Mouse (Mus musculus) cerebellum, adult 2 months (tissue): ENCODE data around the gene Anxa8.

Source experiments
- CTCF ChIP-seq: fragments of 200-500 bp; IDR thresholded peaks from 2 replicates; pipeline ENCODE4 v1.5.1; 2011; ENCODE audit warnings: low read depth, mild to moderate bottlenecking, control low read depth, low read length, moderate library complexity, borderline replicate concordance; ENCODE audit not compliant: insufficient read depth
- POLR2A ChIP-seq: fragments of 200-500 bp; IDR thresholded peaks from 2 replicates; pipeline ENCODE4 v1.6.1; 2011; ENCODE audit warnings: low read length, control low read depth, borderline replicate concordance; ENCODE audit not compliant: insufficient read depth

DNA sequence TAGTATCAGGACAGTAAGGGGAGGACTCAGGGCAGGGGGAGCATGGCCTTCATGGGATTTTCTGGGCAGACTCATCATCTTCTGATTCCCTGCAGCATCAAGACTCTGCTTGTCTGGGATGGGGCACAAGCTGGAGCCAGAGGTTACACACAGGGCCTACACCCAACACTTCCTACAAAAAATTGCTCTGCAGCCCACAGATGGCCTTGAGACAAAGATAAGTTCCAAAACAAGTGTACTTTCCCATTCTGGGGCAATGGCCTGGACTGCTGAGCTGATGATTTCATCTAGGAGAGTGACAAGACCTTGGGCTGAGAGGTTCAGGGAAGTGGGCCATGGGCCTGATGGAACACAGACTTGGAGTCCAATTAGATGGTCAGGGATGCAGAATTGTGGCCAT, 49.6 kb downstream of the Anxa8 start:
- TF ChIP-seq CTCF (no peak), POLR2A (no peak)
